Mouse (Mus musculus) layer of hippocampus, adult 2 months (tissue): ENCODE results near the gene Cyba. TPM values are rescaled to one million over a fixed set of nuclear protein-coding genes. Genes with fewer than 3 reads are reported as not detected.

Source experiments
- DNase-seq, 2 experiments: peaks; one replicate each; pipeline ENCODE4 v3.0.0; 2022; ENCODE audit warnings: low spot score in 2 of 2
- H3K27ac ChIP-seq: fragments of 200-600 bp; 2 replicates; pipeline ENCODE4 v1.8.1; 2022
- H3K4me3 ChIP-seq: fragments of 200-600 bp; 2 replicates; pipeline ENCODE4 v1.8.1; 2022; ENCODE audit warnings: mild to moderate bottlenecking
- CTCF ChIP-seq: fragments of 200-600 bp; conservative IDR thresholded peaks from 2 replicates; pipeline ENCODE4 v1.8.1; 2022; ENCODE audit warnings: antibody characterized with exemption, mild to moderate bottlenecking, moderate library complexity
- long read RNA-seq, 2 experiments: library from polyadenylated mRNA; stranded (forward); transcript quantifications; one replicate each; pipeline ENCODE4 v2.0.0; 2021; ENCODE audit warnings: borderline mapping rate in 2 of 2
- total RNA-seq, 2 experiments: library from RNA; stranded (reverse); gene quantifications; 2 replicates each; pipeline ENCODE4 v1.2.3; 2021

Cyba gene
- 10 to 100 TPM in 1 of 2 experiments, 1 to 10 TPM in 1; 10.0 to 10.7 TPM for total RNA-seq
- long read RNA-seq, experiment 1, transcript Cyba-201 (6 exons, 744 nt) = major isoform, 7 of 8 reads
- long read RNA-seq, experiment 1, partial matches to known transcripts = 1 of 8 reads
- long read RNA-seq, experiment 1, other reads (novel, unspliced or antisense) = 0 of 8 reads
- long read RNA-seq, experiment 2, transcript Cyba-201 (6 exons, 744 nt) = major isoform, 8 of 9 reads
- long read RNA-seq, experiment 2, partial matches to known transcripts = 0 of 9 reads
- long read RNA-seq, experiment 2, other reads (novel, unspliced or antisense) = 1 of 9 reads

GRCm38 (mm10) chr8:122432443-122433268 is at the start of gene Cyba:
Cyba (minus strand) TSS chr8:122432930.
- TF ChIP-seq CTCF = no peak
- peak within 1 kb of the TSS; percentile 58 for H3K27ac ChIP-seq
- DNase-seq = no peak
- H3K4me3 ChIP-seq = peak within 1 kb of the TSS; percentile 50

- no peak for DNase-seq
- Histone ChIP-seq H3K4me3 (no peak overlapping the region), H3K27ac (no peak overlapping the region)
- TF ChIP-seq CTCF = no peak
Measured at GRCm38 (mm10) chr8:122482448-122482847, 49.7 kb upstream of the Cyba start.

GRCm38 (mm10) chr8:122475580-122476320 is 43.0 kb upstream of the Cyba start, which contains the start of the genes Rnf166 and Ctu2:
Rnf166 (minus strand) TSS chr8:122476064.
Ctu2 (plus strand) TSS chr8:122476143.
- no peak for TF ChIP-seq CTCF
- peak; percentile 87 to 97 for DNase-seq
- Histone ChIP-seq H3K27ac (peak within 1 kb of the TSS; percentile 95), H3K4me3 (peak within 1 kb of the TSS; percentile 94)

GRCm38 (mm10) chr8:122474951-122475560 is 42.3 kb upstream of the Cyba start:
- Histone ChIP-seq H3K4me3 (peak overlapping the region; percentile 94), H3K27ac (peak overlapping the region; percentile 95)
- TF ChIP-seq CTCF = no peak
- DNase-seq = peak in 1 of 2 experiments; percentile 28

GRCm38 (mm10) chr8:122473911-122474421 is 41.2 kb upstream of the Cyba start:
- DNase-seq = no peak
- Histone ChIP-seq H3K27ac (peak overlapping the region; percentile 36; the same call in 1 of the 2 replicates), H3K4me3 (no peak overlapping the region)
- no peak for TF ChIP-seq CTCF

- DNase-seq = no peak
- no peak overlapping the region for H3K4me3 ChIP-seq
- no peak for TF ChIP-seq CTCF
- H3K27ac ChIP-seq = no peak overlapping the region
Measured at GRCm38 (mm10) chr8:122470691-122471090, 38.0 kb upstream of the Cyba start.

GRCm38 (mm10) chr8:122469965-122470364 is 37.2 kb upstream of the Cyba start:
- no peak for DNase-seq
- no peak for TF ChIP-seq CTCF
- H3K27ac ChIP-seq = no peak overlapping the region

GRCm38 (mm10) chr8:122469407-122469806 is 36.7 kb upstream of the Cyba start:
- no peak for DNase-seq
- H3K27ac ChIP-seq = no peak overlapping the region
- no peak for TF ChIP-seq CTCF
- H3K4me3 ChIP-seq = no peak overlapping the region

More at GRCm38 (mm10) chr8:122469965-122470364, 37.2 kb upstream of the Cyba start:
- no peak overlapping the region for H3K4me3 ChIP-seq

GRCm38 (mm10) chr8:122467816-122468215 is 35.1 kb upstream of the Cyba start:
- Histone ChIP-seq H3K4me3 (no peak overlapping the region), H3K27ac (no peak overlapping the region)
- no peak for TF ChIP-seq CTCF
- DNase-seq = no peak

GRCm38 (mm10) chr8:122464985-122465384 is 32.3 kb upstream of the Cyba start:
- TF ChIP-seq CTCF = no peak
- Histone ChIP-seq H3K4me3 (no peak overlapping the region), H3K27ac (no peak overlapping the region)
- no peak for DNase-seq

- TF ChIP-seq CTCF = no peak
- H3K27ac ChIP-seq = no peak overlapping the region
- DNase-seq = no peak
- no peak overlapping the region for H3K4me3 ChIP-seq
Measured at GRCm38 (mm10) chr8:122463651-122464640, 31.2 kb upstream of the Cyba start.
